Mouse (Mus musculus): ENCODE data around the gene Gm21028. TPM values are rescaled to one million over a fixed set of nuclear protein-coding genes. Genes with fewer than 3 reads are reported as not detected.
"Not testable (repeated sequence)": the region's sequence is repeated elsewhere in the genome, so short reads cannot be mapped to it uniquely, and the experiment has no call there.

Gene Gm21028
- total RNA-seq (2021) = not detected in 2 replicates
- long read RNA-seq = 0 reads

- no peak for DNase-seq
Observed at GRCm38 (mm10) chr7:42578488-42578887, at the start of gene Gm21028. Gm21028 (minus strand) TSS chr7:42578588.

- DNase-seq = not testable (repeated sequence)
Observed at GRCm38 (mm10) chr7:42595666-42596065, 17.3 kb upstream of the Gm21028 start.

- not testable (repeated sequence) for DNase-seq
Observed at GRCm38 (mm10) chr7:42592413-42592812, 14.0 kb upstream of the Gm21028 start, which contains the start of gene Zfp977. Zfp977 (minus strand) TSS chr7:42592547.

GRCm38 (mm10) chr7:42591311-42591710, 12.9 kb upstream of the Gm21028 start:
- not testable (repeated sequence) for DNase-seq

GRCm38 (mm10) chr7:42551766-42552165, 26.6 kb downstream of the Gm21028 start:
- DNase-seq = no peak

Small RNA genes lying within 50 kb of the gene (microRNA-seq; reads per million reads assigned to microRNA genes)
- 0 reads per million in 2 experiments for gene Gm24938

Other genes starting within 250 kb of the Gm21028 start
- not detected in 2 replicates for gene 4933421I07Rik, start 130.5 kb downstream of the Gm21028 start, total RNA-seq (2021)
- 14.1 and 16.8 TPM in 2 replicates for gene Zfp141, start 72.8 kb downstream of the Gm21028 start, total RNA-seq (2021)
- 1.1 and 1.6 TPM in 2 replicates for gene Zfp977, start 14.0 kb upstream of the Gm21028 start, total RNA-seq (2021)
- 6.4 and 7.0 TPM in 2 replicates for gene Zfp976, start 64.0 kb upstream of the Gm21028 start, total RNA-seq (2021)
- 6.6 and 7.4 TPM in 2 replicates for gene Zfp975, start 114.2 kb upstream of the Gm21028 start, total RNA-seq (2021)
- gene Gm17067, start 148.4 kb upstream of the Gm21028 start, total RNA-seq (2021) = 0.24 TPM in 1 of 2 replicates, not detected in the other
- not detected in 2 replicates for gene Vmn2r62, start 214.9 kb upstream of the Gm21028 start, total RNA-seq (2021)

All from adrenal gland, postnatal 25 days (tissue).